Mouse (Mus musculus) MEL (cell line): ENCODE measurements at regions not wholly inside any gene's neighbourhood (a gene's known extent, or its start where the extent isn't known, plus 50 kb on each side); places are given as distances from the start of the nearest gene placed in this dataset.

Experiments
- DNase-seq: peaks from one replicate; pipeline ENCODE4 v3.0.0; 2011; ENCODE audit warnings: low read depth, low spot score
- H3K27ac ChIP-seq: 2 replicates; pipeline ENCODE4 v1.5.1; 2012; ENCODE audit warnings: low read depth, mild to moderate bottlenecking, control low read depth, low read length, moderate library complexity; ENCODE audit not compliant: control insufficient read depth
- H3K27me3 ChIP-seq, 2 experiments: fragments of 150-350 bp in 1 of 2; sonication (generic) in 1 of 2; 2 replicates each; pipeline ENCODE4 v1.6.1; 2012; ENCODE audit warnings: low read length in 2 of 2, mild to moderate bottlenecking in 2 of 2, improper control_type of control experiment in 1 of 2, moderate library complexity in 1 of 2; ENCODE audit not compliant: insufficient read depth in 2 of 2, control insufficient read depth in 1 of 2
- H3K36me3 ChIP-seq, 2 experiments: 2 replicates each; pipeline ENCODE4 v1.6.1; 2012 to 2014; ENCODE audit warnings: low read length in 2 of 2, improper control_type of control experiment in 1 of 2, inconsistent platforms in 1 of 2, mild to moderate bottlenecking in 1 of 2; ENCODE audit not compliant: insufficient read depth in 2 of 2, control insufficient read depth in 1 of 2
- H3K4me1 ChIP-seq, 2 experiments: fragments of 150-350 bp in 1 of 2; sonication (generic) in 1 of 2; 2 replicates each; pipeline ENCODE4 v1.6.1; 2012; ENCODE audit warnings: low read length in 2 of 2, improper control_type of control experiment in 1 of 2, mild to moderate bottlenecking in 1 of 2; ENCODE audit not compliant: insufficient read depth in 2 of 2, control insufficient read depth in 1 of 2
- H3K4me3 ChIP-seq, 2 experiments: fragments of 150-350 bp in 1 of 2; sonication (generic) in 1 of 2; 2 replicates each; pipeline ENCODE4 v1.5.1; 2012; ENCODE audit warnings: low read depth in 2 of 2, low read length in 2 of 2, mild to moderate bottlenecking in 2 of 2, moderate library complexity in 2 of 2, control low read depth in 1 of 2, improper control_type of control experiment in 1 of 2; ENCODE audit not compliant: control insufficient read depth in 1 of 2, insufficient read depth in 1 of 2
- H3K79me2 ChIP-seq: 2 replicates; pipeline ENCODE4 v1.6.1; 2012; ENCODE audit warnings: mild to moderate bottlenecking, low read length, moderate library complexity; ENCODE audit not compliant: control insufficient read depth, poor library complexity, insufficient read depth
- H3K9ac ChIP-seq: 2 replicates; pipeline ENCODE4 v1.6.1; 2012; ENCODE audit warnings: low read depth, mild to moderate bottlenecking, control low read depth, low read length, moderate library complexity; ENCODE audit not compliant: control insufficient read depth, poor library complexity, severe bottlenecking
- H3K9me3 ChIP-seq: fragments of 150-350 bp; sonication (generic); replicated peaks from 2 replicates; pipeline ENCODE4 v1.6.1; 2012; ENCODE audit warnings: mild to moderate bottlenecking, low read length, improper control_type of control experiment, moderate library complexity; ENCODE audit not compliant: insufficient read depth
- CTCF ChIP-seq, 3 experiments: IDR thresholded peaks in 2 of 3; conservative IDR thresholded peaks in 1 of 3; 2 replicates each; pipeline ENCODE4 v1.5.1; 2011 to 2012; ENCODE audit warnings: low read length in 3 of 3, low read depth in 2 of 3, mild to moderate bottlenecking in 2 of 3, improper control_type of control experiment in 1 of 3, inconsistent platforms in 1 of 3, mixed read lengths in 1 of 3, moderate library complexity in 1 of 3; ENCODE audit not compliant: control insufficient read depth in 1 of 3, insufficient read depth in 1 of 3, poor library complexity in 1 of 3, severe bottlenecking in 1 of 3
- ELF1 ChIP-seq: IDR thresholded peaks from 2 replicates; pipeline ENCODE4 v1.6.1; 2014; ENCODE audit warnings: low read depth, mild to moderate bottlenecking, inconsistent platforms, low read length, improper control_type of control experiment, moderate library complexity
- EP300 ChIP-seq, 2 experiments: IDR thresholded peaks; 2 replicates each; pipeline ENCODE4 v1.6.1; 2011; ENCODE audit warnings: improper control_type of control experiment in 2 of 2, low read length in 2 of 2, low read depth in 1 of 2, mild to moderate bottlenecking in 1 of 2
- ETS1 ChIP-seq: IDR thresholded peaks from 2 replicates; pipeline ENCODE4 v1.6.1; 2012; ENCODE audit warnings: low read depth, mild to moderate bottlenecking, inconsistent platforms, low read length, improper control_type of control experiment, moderate library complexity
- GABPA ChIP-seq: IDR thresholded peaks from 2 replicates; pipeline ENCODE4 v1.6.1; 2012; ENCODE audit warnings: low read depth, mild to moderate bottlenecking, inconsistent platforms, low read length, improper control_type of control experiment, moderate library complexity
- GATA1 ChIP-seq: IDR thresholded peaks from 2 replicates; pipeline ENCODE4 v1.6.1; 2011; ENCODE audit warnings: low read depth, low read length, improper control_type of control experiment
- HCFC1 ChIP-seq: IDR thresholded peaks from 2 replicates; pipeline ENCODE4 v1.6.1; 2012; ENCODE audit warnings: low read depth, mild to moderate bottlenecking, inconsistent platforms, low read length, improper control_type of control experiment, moderate library complexity
- KAT2A ChIP-seq: conservative IDR thresholded peaks from 2 replicates; pipeline ENCODE4 v1.6.1; 2012; ENCODE audit warnings: low read depth, low read length, improper control_type of control experiment, inconsistent platforms
- MXI1 ChIP-seq: IDR thresholded peaks from 2 replicates; pipeline ENCODE4 v1.6.1; 2011; ENCODE audit warnings: mild to moderate bottlenecking, low read depth, low read length, improper control_type of control experiment
- MYB ChIP-seq: IDR thresholded peaks from 2 replicates; pipeline ENCODE4 v1.6.1; 2011; ENCODE audit warnings: mild to moderate bottlenecking, low read depth, low read length, improper control_type of control experiment
- NELFE ChIP-seq: IDR thresholded peaks from 2 replicates; pipeline ENCODE4 v1.6.1; 2011; ENCODE audit warnings: low read depth, low read length, improper control_type of control experiment
- RAD21 ChIP-seq: IDR thresholded peaks from 2 replicates; pipeline ENCODE4 v1.6.1; 2011; ENCODE audit warnings: mild to moderate bottlenecking, low read depth, low read length, improper control_type of control experiment
- TAL1 ChIP-seq: IDR thresholded peaks from 2 replicates; pipeline ENCODE4 v1.6.1; 2012; ENCODE audit warnings: mild to moderate bottlenecking, inconsistent platforms, low read length, moderate library complexity, mixed read lengths
- TBP ChIP-seq: IDR thresholded peaks from 2 replicates; pipeline ENCODE4 v1.8.0; 2011; ENCODE audit warnings: low read depth, low read length, improper control_type of control experiment
- TCF12 ChIP-seq: IDR thresholded peaks from 2 replicates; pipeline ENCODE4 v1.6.1; 2014; ENCODE audit warnings: low read depth, mild to moderate bottlenecking, inconsistent platforms, low read length, improper control_type of control experiment, moderate library complexity
- UBTF ChIP-seq: IDR thresholded peaks from 2 replicates; pipeline ENCODE4 v1.6.1; 2012; ENCODE audit warnings: low read depth, mild to moderate bottlenecking, inconsistent platforms, low read length, improper control_type of control experiment, moderate library complexity, borderline replicate concordance; ENCODE audit not compliant: insufficient read depth
- USF1 ChIP-seq: IDR thresholded peaks from 2 replicates; pipeline ENCODE4 v1.6.1; 2014; ENCODE audit warnings: low read depth, mild to moderate bottlenecking, inconsistent platforms, low read length, improper control_type of control experiment, moderate library complexity
- USF2 ChIP-seq, 2 experiments: IDR thresholded peaks; 2 replicates each; pipeline ENCODE4 v1.6.1; 2011 to 2012; ENCODE audit warnings: improper control_type of control experiment in 2 of 2, low read length in 2 of 2, borderline replicate concordance in 1 of 2, inconsistent platforms in 1 of 2, low read depth in 1 of 2, mild to moderate bottlenecking in 1 of 2; ENCODE audit not compliant: insufficient read depth in 1 of 2
- ZC3H11A ChIP-seq: IDR thresholded peaks from 2 replicates; pipeline ENCODE4 v1.6.1; 2012; ENCODE audit warnings: low read depth, mild to moderate bottlenecking, inconsistent platforms, low read length, improper control_type of control experiment
- ZMIZ1 ChIP-seq: IDR thresholded peaks from 2 replicates; pipeline ENCODE4 v1.6.1; 2012; ENCODE audit warnings: low read depth, mild to moderate bottlenecking, inconsistent platforms, low read length, improper control_type of control experiment, moderate library complexity

DNA sequence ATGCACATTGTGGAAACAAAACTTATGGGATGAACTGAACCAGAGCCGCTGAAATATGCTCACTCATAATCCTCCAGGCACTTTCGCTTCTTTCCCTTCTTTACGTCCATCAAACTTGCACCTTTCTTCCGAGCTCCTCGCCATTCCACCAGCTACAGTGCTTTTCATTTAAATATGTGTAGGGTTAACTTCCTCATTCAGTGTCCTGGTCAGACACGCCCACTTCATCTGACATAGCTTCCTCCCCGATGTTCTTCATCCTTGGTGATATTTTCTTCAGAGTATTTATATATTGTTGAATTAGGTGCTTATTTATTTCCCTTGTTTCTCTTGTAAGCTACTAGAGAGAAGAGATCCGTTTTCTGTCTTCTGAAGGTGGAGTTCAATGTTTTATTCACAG lies 149.0 kb downstream of the Papss1 start:
- H3K36me3 ChIP-seq, result no peaks in the 10 kb centered on the region

DNA sequence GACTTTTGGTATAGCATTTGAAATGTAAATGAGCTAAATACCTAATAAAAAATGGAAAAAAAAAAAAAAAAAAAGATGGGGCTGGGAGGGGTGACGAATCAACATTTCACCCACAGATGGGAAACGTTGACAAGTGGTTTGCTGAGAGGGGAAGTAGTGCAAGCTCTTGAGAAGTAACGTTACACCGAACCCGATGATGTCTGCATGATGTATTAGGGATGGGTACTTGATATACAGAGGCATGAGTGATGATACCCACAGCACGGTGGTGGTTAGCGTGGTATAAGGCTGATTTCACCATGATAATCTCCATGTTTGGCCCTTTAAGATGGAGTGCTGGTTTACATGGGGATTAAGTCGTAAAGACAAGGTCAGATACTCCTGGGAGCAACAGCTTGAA lies 154.2 kb downstream of the Papss1 start:
- Histone ChIP-seq H3K9ac (no peak overlapping the region), H3K4me1 (no peaks in the 10 kb centered on the region), H3K27ac (no peak overlapping the region), H3K4me3 (no peak overlapping the region), H3K79me2 (no peaks in the 10 kb centered on the region), H3K9me3 (no peaks in the 10 kb centered on the region), H3K27me3 (no peaks in the 10 kb centered on the region; a peak in 1 of 4 replicates), H3K36me3 (no peaks in the 10 kb centered on the region)
- DNase-seq, result no peak
- TF ChIP-seq KAT2A (no peak), ETS1 (no peak), HCFC1 (no peak), TCF12 (no peak), UBTF (no peak), EP300 (IDR thresholded peaks at IDR 0.05; ENCODE audit: low read depth in 1 of 2, low read length in 2 of 2) (no peak), NELFE (no peak), ELF1 (no peak), ZMIZ1 (no peak)

More for the DNA sequence above, 149.0 kb downstream of the Papss1 start:
- H3K27ac ChIP-seq, result no peak overlapping the region
- H3K27me3 ChIP-seq, result no peaks in the 10 kb centered on the region
- H3K9me3 ChIP-seq, result no peaks in the 10 kb centered on the region
- no peaks in the 10 kb centered on the region for H3K4me1 ChIP-seq
- no peak for TF ChIP-seq NELFE
- no peak for TF ChIP-seq USF1
- no peak for TF ChIP-seq CTCF (IDR thresholded peaks at IDR 0.05 in 2 of 3, conservative IDR thresholded peaks at IDR 0.05 in 1 of 3; ENCODE audit: control insufficient read depth in 1 of 3, insufficient read depth in 1 of 3, low read depth in 2 of 3, low read length in 3 of 3, poor library complexity in 1 of 3, severe bottlenecking in 1 of 3)
- no peak for TF ChIP-seq RAD21
- no peak for TF ChIP-seq TAL1
- TF ChIP-seq UBTF, result no peak
- TF ChIP-seq, all 39 proteins: peak for 0
- no peaks in the 10 kb centered on the region for H3K79me2 ChIP-seq
- H3K4me3 ChIP-seq, result no peak overlapping the region
- DNase-seq, result peak; percentile 12
- H3K9ac ChIP-seq, result no peak overlapping the region

DNA sequence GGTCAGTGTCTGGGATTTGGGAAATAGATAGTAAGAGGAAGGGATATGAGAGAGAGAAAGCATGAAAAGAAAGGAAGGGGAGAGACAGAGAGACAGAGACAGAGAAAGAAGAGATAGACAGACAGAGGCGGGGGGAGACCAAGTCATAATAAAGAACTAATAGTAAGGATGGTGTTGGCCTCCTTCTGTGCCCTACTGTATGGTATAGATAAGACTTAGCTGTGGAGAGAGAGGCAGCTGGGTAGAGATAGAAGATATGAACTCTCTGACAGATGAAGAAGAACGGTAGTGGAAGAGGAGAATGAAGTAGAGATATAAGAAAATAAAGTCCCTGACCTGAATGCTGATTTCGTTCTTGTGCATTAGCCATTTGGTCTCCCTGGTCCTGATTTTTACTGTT lies 164.1 kb downstream of the Papss1 start:
- H3K4me1 ChIP-seq, result no peaks in the 10 kb centered on the region
- no peaks in the 10 kb centered on the region; a peak in 1 of 4 replicates for H3K36me3 ChIP-seq
- no peak overlapping the region for H3K4me3 ChIP-seq
- H3K9ac ChIP-seq, result no peak overlapping the region
- TF ChIP-seq GATA1 (peak; percentile 47; the same call in 1 of the 2 replicates), USF1 (no peak), EP300 (IDR thresholded peaks at IDR 0.05; ENCODE audit: low read depth in 1 of 2, low read length in 2 of 2) (peak in 1 of 2 experiments; percentile 55; a peak in 2 of 4 replicates), MXI1 (no peak), TBP (no peak), MYB (no peak), ZC3H11A (no peak), TCF12 (peak; percentile 57), USF2 (IDR thresholded peaks at IDR 0.05; ENCODE audit: borderline replicate concordance in 1 of 2, insufficient read depth in 1 of 2, low read depth in 1 of 2, low read length in 2 of 2) (no peak), GABPA (no peak)
- no peaks in the 10 kb centered on the region for H3K27me3 ChIP-seq
- no peaks in the 10 kb centered on the region for H3K9me3 ChIP-seq
- peak; percentile 26 for DNase-seq
- H3K27ac ChIP-seq, result no peak overlapping the region
- H3K79me2 ChIP-seq, result no peaks in the 10 kb centered on the region
